Mouse (Mus musculus): Measurements from ENCODE around the gene Il16. TPM values are rescaled to one million over a fixed set of nuclear protein-coding genes. Genes with fewer than 3 reads are reported as not detected.

Il16 gene
- polyA plus RNA-seq, 1 experiment, result 0.11 TPM

- Histone ChIP-seq H3ac (ENCODE audit: control insufficient read depth, insufficient read length) (no peak overlapping the region), H3K4me2 (ENCODE audit: low read depth) (no peak overlapping the region), H3K4me3 (no peak overlapping the region), H3K27me3 (ENCODE audit: control insufficient read depth, insufficient read depth, insufficient read length) (no peaks in the 10 kb centered on the region), H3K36me3 (ENCODE audit: control insufficient read depth, insufficient read depth) (no peaks in the 10 kb centered on the region), H3K79me2 (ENCODE audit: control insufficient read depth, insufficient read depth) (no peaks in the 10 kb centered on the region)
- TF ChIP-seq E2F4 (IDR thresholded peaks at IDR 0.05; ENCODE audit: insufficient read depth) (no peak), TCF3 (IDR thresholded peaks at IDR 0.05; ENCODE audit: insufficient read length, low read depth) (no peak), MYOD1 (IDR thresholded peaks at IDR 0.05; ENCODE audit: control insufficient read depth in 1 of 3, insufficient read length in 2 of 3, low read depth in 2 of 3) (no peak), TCF12 (IDR thresholded peaks at IDR 0.05; ENCODE audit: insufficient read depth, poor library complexity, severe bottlenecking) (no peak), POLR2A (IDR thresholded peaks at IDR 0.05; ENCODE audit: insufficient read length, low read depth) (no peak), USF1 (IDR thresholded peaks at IDR 0.05; ENCODE audit: low read depth) (no peak), CEBPB (IDR thresholded peaks at IDR 0.05; ENCODE audit: insufficient read depth, poor library complexity, severe bottlenecking) (no peak), POLR2AphosphoS2 (IDR thresholded peaks at IDR 0.05; ENCODE audit: insufficient read length, low read depth) (no peak), SRF (IDR thresholded peaks at IDR 0.05; ENCODE audit: control insufficient read depth, insufficient read length, low read depth) (no peak)
Measured at GRCm38 (mm10) chr7:83668724-83669123, 76.8 kb downstream of the Il16 start.

DNA sequence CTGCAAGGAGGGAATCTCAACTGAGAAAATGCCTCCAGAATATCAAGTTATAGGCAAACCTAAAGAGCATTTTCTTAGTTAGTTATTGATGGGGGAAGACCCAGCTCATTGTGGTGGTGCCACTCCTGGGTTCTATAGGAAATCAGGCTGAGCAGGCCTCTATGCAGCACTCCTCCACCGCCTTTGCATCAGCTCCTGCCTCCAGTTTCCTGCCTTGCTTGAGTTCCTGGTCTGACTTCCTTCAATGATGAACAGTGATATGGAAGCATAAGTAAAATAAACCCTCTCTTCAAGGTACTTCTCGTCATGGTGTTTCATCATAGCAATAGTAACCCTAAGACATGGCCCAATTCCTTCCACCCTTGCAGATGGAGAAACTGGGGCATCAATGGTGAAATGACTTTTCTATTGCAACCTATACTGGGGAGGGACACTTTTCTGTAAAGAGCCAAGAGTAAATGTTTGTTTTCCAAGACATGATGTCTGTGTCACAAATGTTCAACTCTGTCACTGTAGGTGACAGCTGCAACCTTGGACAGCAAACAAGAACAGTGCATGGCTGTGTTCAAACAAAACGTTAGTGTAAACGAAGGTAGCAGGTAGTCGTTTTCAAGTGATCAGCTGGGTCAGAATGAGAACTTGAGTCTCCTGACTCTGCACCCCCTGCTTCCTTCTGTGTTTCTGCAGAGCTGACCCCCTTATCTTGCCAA, 77.4 kb downstream of the Il16 start:
- H3K79me2 ChIP-seq (ENCODE audit: control insufficient read depth, insufficient read depth), result no peaks in the 10 kb centered on the region
- no peaks in the 10 kb centered on the region for H3K36me3 ChIP-seq (ENCODE audit: control insufficient read depth, insufficient read depth)
- H3K4me2 ChIP-seq (ENCODE audit: low read depth), result no peak overlapping the region
- H3ac ChIP-seq (ENCODE audit: control insufficient read depth, insufficient read length), result no peak overlapping the region
- H3K27me3 ChIP-seq (ENCODE audit: control insufficient read depth, insufficient read depth, insufficient read length), result no peaks in the 10 kb centered on the region
- H3K4me3 ChIP-seq, result no peak overlapping the region
- TF ChIP-seq SRF (IDR thresholded peaks at IDR 0.05; ENCODE audit: control insufficient read depth, insufficient read length, low read depth) (no peak), TCF12 (IDR thresholded peaks at IDR 0.05; ENCODE audit: insufficient read depth, poor library complexity, severe bottlenecking) (no peak), REST (IDR thresholded peaks at IDR 0.05; ENCODE audit: insufficient read depth, insufficient read length) (no peak), E2F4 (IDR thresholded peaks at IDR 0.05; ENCODE audit: insufficient read depth) (no peak), CEBPB (IDR thresholded peaks at IDR 0.05; ENCODE audit: insufficient read depth, poor library complexity, severe bottlenecking) (no peak), MAX (IDR thresholded peaks at IDR 0.05; ENCODE audit: low read depth) (no peak), MYOG (IDR thresholded peaks at IDR 0.05; ENCODE audit: control insufficient read depth in 1 of 3, insufficient read depth in 1 of 3, insufficient read length in 2 of 3, low read depth in 2 of 3) (no peak), TCF3 (IDR thresholded peaks at IDR 0.05; ENCODE audit: insufficient read length, low read depth) (no peak), POLR2A (IDR thresholded peaks at IDR 0.05; ENCODE audit: insufficient read length, low read depth) (no peak), USF1 (IDR thresholded peaks at IDR 0.05; ENCODE audit: low read depth) (no peak), MYOD1 (IDR thresholded peaks at IDR 0.05; ENCODE audit: control insufficient read depth in 1 of 3, insufficient read length in 2 of 3, low read depth in 2 of 3) (no peak), POLR2AphosphoS2 (IDR thresholded peaks at IDR 0.05; ENCODE audit: insufficient read length, low read depth) (no peak)

- no peaks in the 10 kb centered on the region for H3K36me3 ChIP-seq (ENCODE audit: control insufficient read depth, insufficient read depth)
- no peak for TF ChIP-seq REST (IDR thresholded peaks at IDR 0.05; ENCODE audit: insufficient read depth, insufficient read length)
- TF ChIP-seq CEBPB (IDR thresholded peaks at IDR 0.05; ENCODE audit: insufficient read depth, poor library complexity, severe bottlenecking), result no peak
- TF ChIP-seq MYOG (IDR thresholded peaks at IDR 0.05; ENCODE audit: control insufficient read depth in 1 of 3, insufficient read depth in 1 of 3, insufficient read length in 2 of 3, low read depth in 2 of 3), result no peak
- no peak for TF ChIP-seq E2F4 (IDR thresholded peaks at IDR 0.05; ENCODE audit: insufficient read depth)
- TF ChIP-seq POLR2AphosphoS2 (IDR thresholded peaks at IDR 0.05; ENCODE audit: insufficient read length, low read depth), result no peak
- TF ChIP-seq MYOD1 (IDR thresholded peaks at IDR 0.05; ENCODE audit: control insufficient read depth in 1 of 3, insufficient read length in 2 of 3, low read depth in 2 of 3), result no peak
- no peak for TF ChIP-seq USF1 (IDR thresholded peaks at IDR 0.05; ENCODE audit: low read depth)
- no peak for TF ChIP-seq TCF12 (IDR thresholded peaks at IDR 0.05; ENCODE audit: insufficient read depth, poor library complexity, severe bottlenecking)
- no peak for TF ChIP-seq MAX (IDR thresholded peaks at IDR 0.05; ENCODE audit: low read depth)
- TF ChIP-seq TCF3 (IDR thresholded peaks at IDR 0.05; ENCODE audit: insufficient read length, low read depth), result no peak
- no peak for TF ChIP-seq SRF (IDR thresholded peaks at IDR 0.05; ENCODE audit: control insufficient read depth, insufficient read length, low read depth)
- no peak for TF ChIP-seq POLR2A (IDR thresholded peaks at IDR 0.05; ENCODE audit: insufficient read length, low read depth)
- no peak overlapping the region for H3K4me2 ChIP-seq (ENCODE audit: low read depth)
Measured at GRCm38 (mm10) chr7:83666087-83666595, 79.4 kb downstream of the Il16 start.

DNA sequence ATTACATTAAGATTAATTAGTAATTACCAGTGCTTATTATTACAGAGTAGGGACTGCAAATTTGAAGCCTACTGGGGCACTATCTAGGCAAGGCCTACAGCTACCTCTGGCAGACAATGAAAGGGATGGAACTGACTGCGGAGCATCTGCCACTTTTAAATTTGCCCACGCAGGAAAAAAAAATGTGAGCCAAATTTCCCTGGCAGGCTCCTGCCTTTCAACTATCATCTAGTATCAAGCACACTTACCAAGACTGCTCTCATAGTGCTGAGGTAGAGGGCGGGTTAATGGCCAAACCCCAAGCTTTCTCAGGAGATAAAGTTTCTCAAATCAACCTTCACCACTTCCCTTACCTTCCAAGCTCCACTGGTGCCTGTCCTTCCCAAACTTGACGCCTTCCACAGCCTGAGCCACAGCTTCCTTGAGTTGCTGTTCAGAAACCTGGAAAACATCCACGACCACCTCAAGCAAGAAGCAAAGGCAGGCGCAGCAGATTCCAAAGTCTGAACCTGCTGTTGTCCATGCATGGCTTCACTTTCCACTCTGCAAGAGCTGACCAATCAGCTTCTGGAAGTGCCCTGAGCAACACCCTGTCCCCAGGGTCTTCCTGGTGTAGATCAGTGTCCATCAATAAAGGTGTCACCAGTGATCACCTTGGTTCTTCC, 82.7 kb downstream of the Il16 start:
- Histone ChIP-seq H3K36me3 (ENCODE audit: control insufficient read depth, insufficient read depth) (no peaks in the 10 kb centered on the region), H3ac (ENCODE audit: control insufficient read depth, insufficient read length) (no peak overlapping the region), H3K79me2 (ENCODE audit: control insufficient read depth, insufficient read depth) (no peaks in the 10 kb centered on the region), H3K4me3 (no peak overlapping the region), H3K4me2 (ENCODE audit: low read depth) (no peak overlapping the region), H3K27me3 (ENCODE audit: control insufficient read depth, insufficient read depth, insufficient read length) (no peaks in the 10 kb centered on the region)
- TF ChIP-seq MYOG (IDR thresholded peaks at IDR 0.05; ENCODE audit: control insufficient read depth in 1 of 3, insufficient read depth in 1 of 3, insufficient read length in 2 of 3, low read depth in 2 of 3) (no peak), CEBPB (IDR thresholded peaks at IDR 0.05; ENCODE audit: insufficient read depth, poor library complexity, severe bottlenecking) (no peak), USF1 (IDR thresholded peaks at IDR 0.05; ENCODE audit: low read depth) (no peak), MYOD1 (IDR thresholded peaks at IDR 0.05; ENCODE audit: control insufficient read depth in 1 of 3, insufficient read length in 2 of 3, low read depth in 2 of 3) (no peak), MAX (IDR thresholded peaks at IDR 0.05; ENCODE audit: low read depth) (no peak)

More at GRCm38 (mm10) chr7:83666087-83666595, 79.4 kb downstream of the Il16 start:
- Histone ChIP-seq H3K27me3 (ENCODE audit: control insufficient read depth, insufficient read depth, insufficient read length) (no peaks in the 10 kb centered on the region), H3K4me3 (no peak overlapping the region), H3K79me2 (ENCODE audit: control insufficient read depth, insufficient read depth) (no peaks in the 10 kb centered on the region), H3ac (ENCODE audit: control insufficient read depth, insufficient read length) (no peak overlapping the region)

Measured in myocyte (in vitro differentiated cells).